Mouse (Mus musculus): ENCODE measurements around the gene Myh11.

Gene Myh11

DNA sequence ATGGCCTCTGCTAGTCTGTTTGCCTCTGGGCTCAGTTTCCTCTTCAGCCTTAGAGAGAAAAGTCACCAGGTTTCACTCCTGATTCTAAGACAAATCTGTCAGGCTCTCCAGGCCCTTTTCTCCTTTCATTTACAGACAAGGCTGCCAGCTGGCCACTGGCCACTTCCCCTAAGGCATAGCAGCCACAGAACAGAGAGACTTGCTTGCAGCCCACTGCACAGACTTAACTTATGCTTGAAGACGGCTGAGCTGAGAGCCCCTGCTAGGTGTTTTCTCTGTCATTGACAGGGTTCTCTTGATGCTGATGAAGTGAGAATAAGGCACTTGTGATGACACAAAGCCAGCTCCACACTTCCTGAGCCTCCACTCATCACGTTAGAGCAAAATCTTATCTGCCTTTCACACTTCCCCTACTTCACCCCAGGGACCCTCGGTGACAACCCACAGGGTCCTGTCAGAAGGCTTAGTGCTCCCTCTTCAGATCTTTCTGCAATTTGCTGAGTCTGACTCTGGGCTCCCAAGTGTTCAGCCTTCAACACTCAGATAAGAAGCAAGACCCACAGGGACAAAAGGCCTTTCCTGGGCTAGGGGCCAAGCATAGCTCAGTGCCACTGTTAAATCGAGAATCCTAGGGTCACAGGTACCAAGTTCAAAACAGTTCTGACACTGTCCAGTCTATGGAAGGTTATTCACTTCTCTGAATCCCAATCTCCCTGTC is 25.8 kb downstream of the Myh11 start:
- no peak for DNase-seq

DNA sequence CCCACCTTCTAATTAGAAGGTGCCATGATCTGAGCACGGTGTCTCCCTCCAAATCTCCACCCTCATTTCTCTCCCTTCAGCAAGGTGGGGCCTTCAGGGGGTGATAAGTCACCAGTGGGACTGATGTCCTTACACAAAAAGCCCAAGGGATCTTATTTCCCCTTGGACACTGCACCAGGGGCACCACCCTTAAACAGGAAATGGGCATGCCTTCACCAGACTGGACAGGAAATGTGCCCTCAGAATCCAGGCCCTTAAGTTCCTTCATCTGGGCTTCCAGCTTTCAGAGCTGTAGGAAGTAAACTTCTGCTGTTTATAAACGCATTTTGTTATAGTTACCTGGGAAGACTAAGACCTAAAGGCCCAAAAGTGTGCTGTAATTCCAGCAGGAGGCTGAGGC is 26.7 kb downstream of the Myh11 start:
- DNase-seq, result no peak

DNA sequence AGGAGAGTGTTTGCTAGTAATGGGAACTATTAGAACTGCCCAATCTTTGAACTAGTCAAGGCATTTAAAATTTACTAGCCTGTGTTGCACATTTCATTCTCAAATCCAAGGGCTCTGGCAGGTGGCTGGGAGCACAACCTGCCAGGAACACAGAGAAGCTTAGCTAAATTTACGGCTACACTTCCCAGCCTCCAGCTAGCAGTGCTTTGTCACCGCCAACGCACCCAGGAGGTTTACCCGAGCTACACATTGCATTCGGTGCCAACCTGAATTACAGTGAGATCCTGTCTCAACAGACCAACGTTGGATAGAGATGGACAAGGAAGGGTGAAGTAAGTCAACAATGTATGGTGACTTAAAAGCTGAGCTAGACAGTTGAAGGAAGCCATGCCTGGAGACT is 27.9 kb downstream of the Myh11 start:
- no peak for DNase-seq

DNA sequence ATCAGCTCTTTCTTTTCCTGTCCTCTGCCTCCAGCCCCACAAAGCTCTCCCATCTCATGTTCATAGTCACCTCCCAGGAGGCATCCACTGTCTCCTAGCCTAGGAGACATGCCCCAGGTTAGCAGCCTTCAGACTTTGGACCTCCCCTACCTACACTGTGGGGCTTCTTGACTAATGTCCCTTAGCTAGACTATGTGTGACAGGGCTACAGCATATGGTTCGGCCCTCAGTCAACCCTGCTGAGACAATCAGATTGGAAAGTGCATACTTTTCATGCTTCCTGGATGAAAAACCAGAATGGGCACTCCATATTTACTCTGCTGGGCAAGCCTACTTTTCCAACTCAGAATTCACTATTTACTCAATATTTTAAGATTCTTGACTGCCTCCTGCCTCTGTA is 28.8 kb downstream of the Myh11 start:
- DNase-seq, result no peak

DNA sequence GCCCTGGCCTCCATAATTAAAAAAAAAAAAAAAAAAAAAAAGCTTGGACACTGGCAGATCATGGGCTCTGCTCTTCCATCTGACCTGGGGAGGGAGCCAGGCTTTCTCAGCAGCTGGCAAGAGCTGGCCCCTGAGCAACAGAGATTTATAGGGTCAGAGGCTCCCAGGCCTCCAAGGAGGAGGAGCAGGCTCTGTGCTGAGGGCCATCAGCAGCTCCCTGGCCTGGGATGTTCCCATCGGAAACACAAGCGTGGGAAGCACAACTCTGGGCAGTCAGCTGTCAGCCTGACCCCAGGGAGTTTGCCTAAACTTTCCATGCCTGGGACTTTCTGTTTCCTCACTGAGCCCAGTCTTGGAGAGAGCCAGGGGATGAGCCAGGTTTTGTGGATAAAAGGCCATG is 32.3 kb downstream of the Myh11 start:
- no peak for DNase-seq

DNA sequence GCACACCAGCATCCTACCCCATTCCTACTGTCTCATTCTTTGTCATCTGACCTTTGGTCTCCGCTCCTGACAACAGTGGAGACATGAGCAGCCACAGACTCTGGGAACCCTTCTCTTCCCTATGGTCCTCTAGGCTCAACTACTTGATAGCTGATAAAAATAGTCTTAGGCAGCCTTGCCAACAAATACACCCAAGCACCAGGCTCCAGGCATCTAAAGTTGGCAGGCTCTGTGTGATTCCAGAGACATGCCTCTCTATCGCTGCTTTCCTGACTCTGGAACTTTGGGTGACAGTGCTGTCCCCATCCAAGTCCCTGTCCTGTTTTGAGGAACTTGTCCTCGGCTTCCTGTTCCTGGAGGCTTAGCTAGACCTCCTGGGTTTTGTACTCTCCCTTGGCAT is 37.6 kb downstream of the Myh11 start:
- no peak for DNase-seq

DNA sequence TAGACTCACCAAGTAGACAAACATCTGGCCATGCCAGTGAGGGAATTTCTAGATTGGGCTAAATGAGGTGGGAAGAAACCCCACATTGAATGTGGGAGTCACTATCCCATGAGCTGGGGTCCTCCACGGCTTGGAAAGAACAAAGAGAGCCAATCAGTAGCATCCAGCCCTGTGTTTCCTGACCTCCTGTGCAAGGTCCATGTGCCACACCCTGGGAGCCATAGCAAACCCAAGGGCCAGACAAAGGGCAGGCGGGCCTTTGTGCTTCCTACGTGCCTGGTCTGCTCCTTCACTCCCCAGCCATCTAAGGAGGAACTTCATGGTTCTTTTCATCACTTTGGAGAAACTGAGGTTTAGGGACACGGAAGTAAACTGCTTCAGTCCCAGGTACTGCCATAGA is 38.3 kb downstream of the Myh11 start:
- no peak for DNase-seq

DNA sequence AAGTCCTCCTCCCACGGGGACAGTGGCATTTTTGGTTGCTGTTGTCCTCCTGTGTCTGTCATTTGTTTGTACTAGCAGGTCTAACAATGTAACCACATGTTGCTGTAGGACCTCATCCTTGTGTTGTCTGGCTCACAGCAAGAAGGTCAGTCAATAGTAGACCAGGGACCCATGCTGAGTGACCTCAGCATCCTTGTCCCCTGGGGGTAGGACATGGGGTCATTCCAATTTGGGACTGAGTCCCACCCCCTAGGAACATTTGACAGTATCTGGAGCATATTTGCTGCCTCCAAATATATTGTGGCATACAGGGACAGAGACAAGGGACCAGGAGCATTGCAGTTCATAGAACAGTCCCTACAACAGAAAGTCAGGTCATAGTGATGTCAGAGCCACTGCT is 41.3 kb downstream of the Myh11 start:
- DNase-seq, result no peak

DNA sequence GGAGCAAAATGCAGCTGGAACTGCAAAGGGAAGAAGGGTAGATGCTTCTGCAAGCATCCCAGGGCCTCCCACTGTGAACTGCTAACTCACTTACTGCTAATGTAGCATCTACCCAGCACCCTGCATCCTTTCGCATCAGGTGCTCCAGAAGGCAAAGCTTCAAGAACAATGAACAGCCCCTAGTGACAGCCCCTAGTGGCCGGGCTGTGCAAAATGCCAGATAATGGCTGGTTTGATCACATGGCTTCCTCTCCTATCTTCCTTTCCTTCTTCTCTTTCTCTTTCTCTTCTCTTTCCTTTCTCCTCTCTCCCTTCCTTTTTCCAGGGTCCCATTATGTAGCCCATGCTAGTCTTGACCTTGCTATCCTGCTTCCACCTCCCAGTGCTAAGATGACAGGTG is 48.6 kb downstream of the Myh11 start:
- DNase-seq, result no peak

DNA sequence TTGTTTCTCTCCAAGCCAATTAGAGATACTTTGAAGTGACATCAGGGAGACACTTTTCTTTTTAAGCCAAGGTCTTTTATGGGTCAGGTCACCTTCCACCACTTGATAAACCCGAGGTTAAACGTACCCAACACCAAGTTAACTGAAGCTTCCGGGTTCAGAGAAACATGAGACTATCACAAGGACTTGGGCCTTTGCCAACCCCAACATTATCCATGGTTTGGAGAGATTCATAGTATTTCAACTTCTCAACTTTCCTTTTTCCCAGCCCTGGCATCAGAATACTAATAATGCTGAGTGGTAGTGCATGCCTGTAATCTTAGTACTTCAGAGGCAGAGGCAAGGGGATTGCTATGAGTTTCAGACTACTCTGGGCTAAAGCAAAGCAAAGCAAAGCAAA is 49.1 kb downstream of the Myh11 start:
- no peak for DNase-seq

DNA sequence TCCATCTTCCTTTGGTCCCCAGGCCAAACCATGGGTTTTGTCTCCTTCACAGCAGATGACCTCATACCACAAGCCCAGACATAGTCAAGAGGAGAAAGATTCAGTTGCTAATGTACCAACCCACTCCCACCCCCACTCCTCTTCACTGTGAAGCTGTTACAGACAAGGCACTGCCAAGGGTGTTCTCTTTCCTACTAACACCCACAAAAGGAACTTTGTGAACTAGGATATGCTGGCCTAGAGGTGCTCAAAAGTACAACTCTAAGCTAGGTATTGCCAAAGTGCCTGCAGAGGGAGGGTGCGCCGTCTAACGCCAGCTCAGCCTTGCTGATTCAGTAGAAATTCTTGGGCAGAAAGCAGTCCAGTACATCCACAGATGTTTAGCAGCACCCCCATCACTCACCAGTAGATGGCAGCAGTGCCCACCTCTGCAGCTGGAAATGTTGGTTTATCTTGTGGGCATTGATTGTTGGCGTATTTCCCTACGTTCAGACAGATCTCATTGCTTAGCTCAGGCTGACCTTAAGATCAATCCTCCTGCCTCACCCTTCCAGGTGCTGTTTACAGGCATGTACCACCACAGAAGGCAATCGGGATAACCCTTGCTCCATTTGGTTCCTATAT is 54.0 kb downstream of the Myh11 start:
- DNase-seq, result peak; percentile 82

DNA sequence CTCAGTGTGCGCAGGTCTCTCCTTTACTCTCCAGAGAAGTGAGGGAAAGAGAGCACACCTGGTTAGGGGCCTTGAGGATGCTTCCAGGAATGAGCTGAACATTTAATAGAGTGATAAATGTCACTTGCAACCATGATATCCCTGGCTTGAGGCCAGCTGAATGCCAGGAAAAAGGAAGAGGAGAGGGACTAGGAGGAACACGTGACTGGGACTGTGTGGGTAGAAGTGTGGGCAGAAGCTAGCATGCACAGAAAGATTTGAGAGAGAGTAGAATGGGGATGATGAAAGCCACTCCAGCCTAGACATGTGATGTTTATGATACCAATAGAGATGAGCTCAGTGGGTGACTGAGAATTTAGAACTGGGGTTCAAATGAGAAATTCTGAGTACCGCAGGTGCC is 76.0 kb downstream of the Myh11 start:
- no peak for DNase-seq

DNA sequence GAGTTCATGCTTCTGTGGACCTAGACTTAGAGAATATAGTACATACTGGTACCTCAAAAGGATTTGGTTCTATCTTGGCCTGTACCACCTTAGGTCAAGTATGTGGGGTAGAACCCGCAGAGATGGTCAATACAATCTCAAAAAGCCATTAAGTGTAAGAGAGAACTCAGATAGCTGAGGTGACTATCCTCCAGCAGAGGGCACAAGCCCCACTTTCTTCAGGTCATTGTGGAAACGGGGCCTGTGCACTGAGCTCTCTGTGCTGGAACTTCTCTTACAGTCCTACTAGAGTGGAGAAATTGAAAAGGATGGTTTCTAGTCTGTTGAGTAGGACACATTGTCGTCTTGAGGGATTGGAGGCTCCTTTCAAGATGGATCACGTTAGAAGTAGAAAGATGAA is 92.4 kb downstream of the Myh11 start:
- DNase-seq, result no peak

DNA sequence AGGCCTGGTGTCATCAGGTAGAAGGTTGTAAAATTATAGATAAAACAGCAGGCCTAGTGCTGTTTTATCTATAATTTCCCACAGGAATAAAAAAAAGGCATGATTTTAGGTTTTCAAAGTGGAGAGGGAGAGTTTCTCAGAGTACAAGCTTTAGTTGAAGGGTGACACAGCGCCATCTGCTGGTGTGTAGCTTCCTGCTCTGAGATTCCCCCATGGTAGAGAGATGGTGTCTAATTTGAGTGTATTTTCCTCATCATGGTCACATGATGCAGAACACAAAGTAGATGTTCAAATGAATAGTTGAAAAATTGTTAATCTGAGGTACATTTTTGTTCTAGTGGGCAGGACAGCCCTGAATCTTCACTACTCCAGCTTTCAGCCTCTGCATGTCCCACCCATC is 95.7 kb downstream of the Myh11 start:
- peak; percentile 72 for DNase-seq

DNA sequence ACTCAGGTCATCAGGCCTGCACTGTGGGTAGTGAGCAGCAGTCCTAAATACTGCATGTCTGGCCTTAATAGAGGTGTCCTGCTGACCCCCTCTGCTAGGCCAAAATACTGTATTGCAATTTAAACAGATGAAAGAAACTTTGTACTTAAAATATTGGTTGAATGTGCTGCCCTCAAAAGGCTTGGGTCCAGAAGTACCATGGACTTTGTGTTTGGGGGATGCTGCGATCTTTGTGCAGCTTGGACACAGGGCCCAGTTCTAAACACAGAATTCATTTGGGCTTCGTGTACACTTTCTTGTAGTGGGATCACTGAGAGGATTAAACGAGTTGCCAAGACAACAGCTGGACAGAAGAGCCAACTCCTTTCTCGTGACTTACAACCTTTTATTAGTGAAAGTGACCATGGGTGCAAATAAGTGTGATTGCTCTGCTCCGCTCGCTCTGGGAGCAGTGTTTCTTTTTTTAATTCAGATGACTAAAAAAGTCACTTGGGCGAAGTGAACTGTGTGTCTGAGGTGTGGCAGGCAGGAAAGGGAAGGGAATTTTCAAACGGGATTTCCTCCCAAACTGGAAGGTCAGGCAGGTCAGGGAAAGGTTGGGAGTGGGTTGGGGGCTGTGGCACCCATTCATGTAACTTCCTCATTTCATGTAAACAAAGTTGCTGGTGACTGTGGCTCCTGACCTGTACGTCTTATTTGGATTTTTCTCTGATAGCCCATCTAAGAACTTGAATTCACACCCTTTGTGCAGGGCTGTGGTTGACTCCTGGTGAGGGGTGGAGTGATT is 96.8 kb downstream of the Myh11 start:
- DNase-seq, result no peak

DNA sequence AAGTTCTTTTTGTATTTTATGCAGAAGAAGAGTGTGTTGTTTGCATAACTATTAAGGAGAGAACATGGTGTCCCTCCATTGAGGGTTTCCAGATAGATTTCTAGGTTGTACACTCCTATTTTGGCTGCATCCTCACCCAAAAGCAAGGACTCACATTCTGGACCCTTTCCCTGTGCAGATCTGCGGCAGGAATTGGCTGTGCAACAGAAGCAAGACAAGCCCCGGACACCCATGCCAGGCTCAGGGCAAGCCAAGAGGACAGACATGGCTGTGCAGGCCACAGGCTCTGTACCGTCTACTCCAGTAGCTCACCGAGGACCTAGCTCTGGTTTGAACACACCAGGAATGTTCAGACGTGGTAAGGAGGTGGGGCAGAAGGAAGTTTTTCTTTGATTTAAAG is 105.7 kb downstream of the Myh11 start:
- DNase-seq, result no peak

DNA sequence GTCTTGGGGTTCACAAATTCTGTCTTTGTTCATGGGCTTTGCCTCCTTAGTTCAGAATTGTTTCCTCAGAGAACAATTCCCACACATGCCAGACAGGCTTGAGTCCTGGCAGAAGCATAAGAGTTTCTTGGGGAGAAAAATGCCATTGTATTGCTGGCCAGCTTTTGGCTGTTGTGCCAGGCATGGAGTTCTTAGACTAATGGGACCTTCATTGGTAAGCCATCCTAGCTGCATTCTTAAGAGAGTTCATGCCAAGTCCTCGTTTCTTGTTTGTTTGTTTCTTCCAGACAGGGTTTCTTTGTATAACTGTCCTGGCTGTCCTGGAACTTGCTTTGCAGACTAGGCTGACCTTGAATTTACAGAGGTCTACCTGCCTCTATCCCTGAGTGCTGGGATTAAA is 107.3 kb downstream of the Myh11 start:
- no peak for DNase-seq

DNA sequence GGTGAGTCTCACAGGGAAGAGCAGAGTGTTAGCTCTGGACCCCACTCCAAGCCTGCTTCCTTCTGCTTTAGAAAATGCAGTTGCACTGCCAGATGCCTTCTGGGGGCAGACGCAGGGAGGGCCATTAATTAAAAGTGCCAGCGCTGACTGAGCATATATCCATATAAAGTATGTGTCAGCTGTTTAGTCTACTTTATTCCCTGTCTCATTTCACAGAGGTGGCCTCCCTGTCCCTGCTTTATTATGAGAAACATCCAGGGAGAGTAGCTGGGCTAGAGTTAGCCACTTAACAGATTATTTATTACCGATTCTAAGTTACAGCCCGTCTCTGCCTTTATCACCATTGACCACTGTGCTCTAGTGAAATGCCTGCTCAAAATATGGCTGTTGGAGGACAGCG is 108.8 kb downstream of the Myh11 start:
- DNase-seq, result no peak

DNA sequence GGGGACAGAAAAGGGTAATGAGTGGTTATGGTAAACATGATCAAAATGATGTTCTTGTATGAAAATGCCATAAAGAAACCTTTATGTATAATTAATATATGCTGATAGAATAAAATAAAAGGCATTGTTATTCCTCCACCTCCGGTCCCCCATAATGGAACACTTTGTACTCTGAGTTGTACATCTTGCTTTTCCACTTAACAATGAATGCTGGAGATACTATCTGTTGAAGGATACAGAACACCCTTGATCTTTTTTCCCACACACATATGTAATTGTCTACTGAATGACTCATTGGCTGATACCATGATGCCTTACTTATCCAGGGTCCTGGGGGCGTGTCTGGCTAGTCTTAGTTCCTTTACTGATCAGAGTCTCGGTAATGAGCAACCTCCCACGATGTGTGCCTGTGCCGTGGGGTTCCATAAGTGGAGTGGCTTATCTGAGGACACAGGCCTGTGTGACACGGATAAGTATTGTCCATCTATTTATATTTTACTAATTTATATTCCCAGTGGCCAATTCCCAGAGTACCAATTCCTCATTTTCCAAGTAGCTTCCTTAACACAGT is 110.9 kb downstream of the Myh11 start:
- no peak for DNase-seq

DNA sequence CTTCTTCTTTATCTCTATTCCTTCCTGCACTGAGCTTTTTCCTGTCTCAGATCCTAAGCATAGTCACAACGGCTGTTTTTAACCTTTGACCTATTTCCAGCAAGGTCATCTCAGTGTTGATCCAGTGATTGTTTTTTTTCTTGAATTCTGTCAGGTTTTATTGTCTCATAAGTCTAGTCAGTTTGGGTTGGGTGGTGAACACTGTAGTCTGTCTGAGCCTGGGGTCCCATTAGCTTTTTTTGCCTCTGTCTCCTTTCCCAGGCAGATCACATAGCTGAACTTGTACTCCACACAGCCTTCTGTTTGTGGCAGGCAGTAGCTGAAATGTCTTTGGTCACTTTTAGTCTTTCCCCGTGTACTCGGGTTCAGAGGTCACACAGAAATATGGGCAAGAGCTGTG is 113.1 kb downstream of the Myh11 start:
- DNase-seq, result no peak

DNA sequence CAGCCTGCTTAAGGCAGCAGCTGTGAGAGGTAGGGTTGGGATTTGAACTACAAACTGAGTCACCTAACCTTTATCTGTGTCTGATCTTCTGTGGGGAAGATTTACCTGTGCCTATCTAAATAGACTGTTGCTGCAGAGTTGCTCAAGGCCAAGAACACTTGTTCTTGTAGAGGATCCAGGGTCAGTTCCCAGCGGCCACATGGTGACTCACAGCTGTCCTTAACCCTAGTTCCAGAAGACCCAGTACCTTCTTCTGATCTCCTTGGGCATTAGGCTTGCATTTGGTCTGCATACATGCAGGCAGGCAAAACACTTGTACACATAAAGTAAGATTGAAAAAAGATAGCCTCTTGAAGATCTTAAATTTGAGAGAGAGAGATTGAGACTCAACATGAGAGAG is 121.5 kb downstream of the Myh11 start:
- DNase-seq, result no peak

DNA sequence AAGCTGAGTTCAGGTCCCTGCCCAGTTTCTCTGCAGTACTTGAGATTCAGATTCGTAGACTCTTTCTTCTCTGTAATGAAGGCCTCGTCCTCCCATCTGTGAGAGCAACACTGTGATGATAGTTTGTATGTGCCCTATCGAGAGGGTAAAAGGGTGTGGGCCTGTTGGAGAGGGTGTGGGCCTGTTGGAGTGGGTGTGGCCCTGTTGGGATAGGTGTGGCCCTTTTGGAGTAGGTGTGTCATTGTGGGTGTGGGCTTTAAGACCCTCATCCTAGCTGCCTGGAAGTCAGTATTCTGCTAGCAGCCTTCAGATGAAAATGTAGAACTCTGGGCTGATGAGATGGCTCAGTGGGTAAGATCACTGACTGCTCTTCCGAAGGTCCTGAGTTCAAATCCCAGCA is 124.7 kb downstream of the Myh11 start:
- no peak for DNase-seq

DNA sequence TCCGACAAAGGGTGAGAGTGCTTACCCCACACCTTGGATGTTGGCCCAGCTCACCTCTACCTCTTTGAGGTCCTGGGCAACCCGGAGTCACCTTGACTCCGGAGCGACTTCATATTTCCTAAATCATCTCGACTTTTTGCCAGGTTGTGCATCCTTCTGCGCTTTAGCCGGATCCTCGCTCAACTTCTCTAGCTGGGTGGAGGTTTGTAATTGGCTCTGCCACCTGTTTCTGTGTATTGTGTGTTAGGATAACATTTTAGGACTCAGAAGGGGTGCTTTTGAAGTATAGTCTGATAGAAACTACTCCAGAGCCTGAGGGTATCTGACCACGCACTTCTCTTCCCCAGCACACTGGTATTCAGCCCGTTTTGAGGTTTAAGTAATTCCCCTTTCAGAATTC is 127.4 kb downstream of the Myh11 start:
- DNase-seq, result no peak

DNA sequence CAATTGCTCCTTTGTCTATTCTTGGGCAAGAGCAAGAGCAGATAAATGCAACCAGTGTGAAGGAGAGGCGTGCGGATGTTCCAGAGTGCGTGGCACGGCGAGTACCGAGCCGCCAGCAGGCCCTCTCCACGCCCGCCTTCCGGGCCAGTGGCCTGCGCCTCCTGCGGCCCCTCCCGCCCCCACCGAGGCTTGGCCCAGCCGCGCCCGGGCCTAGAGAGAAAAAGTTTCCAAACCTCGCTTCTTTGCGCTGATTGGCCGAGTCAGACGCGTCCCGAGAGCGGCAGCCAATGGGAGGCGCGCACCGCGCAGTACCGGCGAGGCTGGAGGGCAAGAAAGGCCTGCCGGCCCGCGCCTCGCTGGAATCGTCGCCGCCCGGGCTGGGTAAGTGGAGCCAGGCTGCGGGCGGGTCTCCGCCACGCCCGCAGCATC is 128.2 kb downstream of the Myh11 start, which contains the start of the genes Nde1 and Marf1:
Gene Nde1, plus strand, starts transcription at position 288 of the 429 bp plus-strand sequence.
Gene Marf1, minus strand, starts transcription at position 364 of the 429 bp plus-strand sequence.
- peak; percentile 91 for DNase-seq
